Mouse (Mus musculus): ENCODE measurements around the gene Jmjd1c.

- no peak for TF ChIP-seq CTCF (IDR thresholded peaks at IDR 0.05; ENCODE audit: borderline replicate concordance, extremely low read depth, insufficient read depth, insufficient read length)
- TF ChIP-seq POLR2A (IDR thresholded peaks at IDR 0.05; ENCODE audit: borderline replicate concordance, extremely low read depth, insufficient read depth, insufficient read length, poor library complexity, severe bottlenecking) = no peak
Measured at GRCm38 (mm10) chr10:67194046-67194445, 98.1 kb downstream of the Jmjd1c start.

Measured in brain, embryonic 14.5 days (tissue).